Mouse (Mus musculus) kidney, postnatal 36 days (tissue): ENCODE results near the gene Abhd14b.

ENCODE experiments used
- DNase-seq, 2 experiments: peaks; one replicate each; pipeline ENCODE4 v3.0.0; 2021 to 2022; ENCODE audit warnings: mixed read lengths in 2 of 2

Abhd14b gene

GRCm38 (mm10) chr9:106460401-106461025 lies 13.3 kb downstream of the Abhd14b start:
- no peak for DNase-seq

GRCm38 (mm10) chr9:106461026-106461415 lies 13.8 kb downstream of the Abhd14b start:
- no peak for DNase-seq

GRCm38 (mm10) chr9:106461641-106462429 lies 14.6 kb downstream of the Abhd14b start:
- DNase-seq: no peak

- DNase-seq: no peak
Observed at GRCm38 (mm10) chr9:106462430-106462800, 15.2 kb downstream of the Abhd14b start.

- no peak for DNase-seq
Observed at GRCm38 (mm10) chr9:106463122-106464063, 16.1 kb downstream of the Abhd14b start.

- DNase-seq: peak in 1 of 2 experiments; percentile 75
Observed at GRCm38 (mm10) chr9:106464751-106465541, 17.7 kb downstream of the Abhd14b start.

GRCm38 (mm10) chr9:106465571-106466200 lies 18.4 kb downstream of the Abhd14b start, which contains the start of gene Gpr62:
Gene Gpr62 (minus strand): TSS chr9:106465938.
- DNase-seq: no peak

GRCm38 (mm10) chr9:106466721-106467120 lies 19.5 kb downstream of the Abhd14b start:
- DNase-seq: no peak

GRCm38 (mm10) chr9:106467746-106468145 lies 20.5 kb downstream of the Abhd14b start:
- no peak for DNase-seq

GRCm38 (mm10) chr9:106469317-106469716 lies 22.1 kb downstream of the Abhd14b start:
- DNase-seq: no peak

GRCm38 (mm10) chr9:106469776-106470175 lies 22.5 kb downstream of the Abhd14b start:
- DNase-seq: no peak

- DNase-seq: peak; percentile 23 to 45
Observed at GRCm38 (mm10) chr9:106470991-106471750, 23.9 kb downstream of the Abhd14b start.

GRCm38 (mm10) chr9:106471892-106472291 lies 24.6 kb downstream of the Abhd14b start:
- DNase-seq: peak; percentile 77 to 81

- DNase-seq: peak in 1 of 2 experiments; percentile 41
Observed at GRCm38 (mm10) chr9:106472321-106472720, 25.1 kb downstream of the Abhd14b start.

GRCm38 (mm10) chr9:106473081-106473752 lies 26.0 kb downstream of the Abhd14b start:
- peak; percentile 64 to 72 for DNase-seq

GRCm38 (mm10) chr9:106473753-106474105 lies 26.5 kb downstream of the Abhd14b start:
- DNase-seq: no peak

- peak; percentile 74 to 84 for DNase-seq
Observed at GRCm38 (mm10) chr9:106474456-106474855, 27.2 kb downstream of the Abhd14b start.

- DNase-seq: peak; percentile 43 to 52
Observed at GRCm38 (mm10) chr9:106475046-106475445, 27.8 kb downstream of the Abhd14b start.

GRCm38 (mm10) chr9:106475663-106476001 lies 28.4 kb downstream of the Abhd14b start, which contains the start of gene Rrp9:
Gene Rrp9 (plus strand): TSS chr9:106475963.
- DNase-seq: no peak
